Mouse (Mus musculus) CH12.LX (cell line): Measurements from ENCODE around the gene Kcnj9. TPM values are rescaled to one million over a fixed set of nuclear protein-coding genes. Genes with fewer than 3 reads are reported as not detected.

Source experiments
- DNase-seq: peaks from one replicate; pipeline ENCODE4 v3.0.0-alpha.2; 2013; ENCODE audit errors: extremely low read depth
- H3K27ac ChIP-seq: 2 replicates; pipeline ENCODE4 v1.5.1; 2012; ENCODE audit warnings: low read depth, mild to moderate bottlenecking, control low read depth, moderate library complexity; ENCODE audit not compliant: insufficient read depth
- H3K27me3 ChIP-seq: replicated peaks from 2 replicates; pipeline ENCODE3; 2012; ENCODE audit warnings: inconsistent platforms
- H3K36me3 ChIP-seq, 2 experiments: replicated peaks in 1 of 2; 2 replicates each; pipeline versions ENCODE3 to v1.6.1; 2012; ENCODE audit warnings: inconsistent platforms in 1 of 2, low read length in 1 of 2, mild to moderate bottlenecking in 1 of 2, mixed read lengths in 1 of 2, moderate library complexity in 1 of 2; ENCODE audit not compliant: control insufficient read depth in 1 of 2, insufficient read depth in 1 of 2
- H3K4me1 ChIP-seq, 2 experiments: 2 replicates each; pipeline ENCODE4 v1.6.1; 2012; ENCODE audit warnings: inconsistent platforms in 1 of 2, moderate library complexity in 1 of 2; ENCODE audit not compliant: insufficient read depth in 2 of 2, control insufficient read depth in 1 of 2
- H3K4me2 ChIP-seq: 2 replicates; pipeline ENCODE4 v1.6.1; 2012; ENCODE audit warnings: low read depth, mild to moderate bottlenecking, control low read depth; ENCODE audit not compliant: poor library complexity, insufficient read depth, severe bottlenecking
- H3K4me3 ChIP-seq, 3 experiments: fragments of 150-350 bp in 1 of 3; sonication (generic) in 1 of 3; replicated peaks in 1 of 3; 2 replicates each; pipeline versions ENCODE3 to v1.5.1; 2011 to 2012; ENCODE audit warnings: low read depth in 2 of 3, low read length in 2 of 3, mild to moderate bottlenecking in 2 of 3, moderate library complexity in 2 of 3, control low read depth in 1 of 3, improper control_type of control experiment in 1 of 3, inconsistent platforms in 1 of 3, mixed read lengths in 1 of 3; ENCODE audit not compliant: poor library complexity in 1 of 3
- H3K79me2 ChIP-seq: replicated peaks from 2 replicates; pipeline ENCODE4 v1.6.1; 2012; ENCODE audit warnings: mild to moderate bottlenecking, moderate library complexity; ENCODE audit not compliant: control insufficient read depth, poor library complexity, insufficient read depth, severe bottlenecking; ENCODE audit errors: extremely low read depth
- H3K9ac ChIP-seq: 2 replicates; pipeline ENCODE4 v1.6.1; 2012; ENCODE audit warnings: low read depth, mild to moderate bottlenecking, control low read depth, moderate library complexity; ENCODE audit not compliant: insufficient read depth
- H3K9me3 ChIP-seq: replicated peaks from 2 replicates; pipeline ENCODE3; 2012; ENCODE audit warnings: low read length, inconsistent platforms, mixed read lengths
- BHLHE40 ChIP-seq: IDR thresholded peaks from 2 replicates; pipeline ENCODE4 v1.6.1; 2011; ENCODE audit warnings: mild to moderate bottlenecking, low read depth, low read length, improper control_type of control experiment
- CHD1 ChIP-seq: IDR thresholded peaks from 2 replicates; pipeline ENCODE4 v1.6.1; 2012; ENCODE audit warnings: low read depth, low read length, improper control_type of control experiment, inconsistent platforms
- CHD2 ChIP-seq: IDR thresholded peaks from 2 replicates; pipeline ENCODE4 v1.6.1; 2011; ENCODE audit warnings: low read length, improper control_type of control experiment
- CTCF ChIP-seq, 2 experiments: IDR thresholded peaks in 1 of 2; conservative IDR thresholded peaks in 1 of 2; 2 replicates each; pipeline ENCODE4 v1.5.1; 2011 to 2012; ENCODE audit warnings: low read depth in 2 of 2, low read length in 2 of 2, improper control_type of control experiment in 1 of 2, inconsistent platforms in 1 of 2, mild to moderate bottlenecking in 1 of 2, moderate library complexity in 1 of 2
- E2F4 ChIP-seq: IDR thresholded peaks from 2 replicates; pipeline ENCODE4 v1.6.1; 2011; ENCODE audit warnings: low read depth, low read length, improper control_type of control experiment; ENCODE audit not compliant: insufficient replicate concordance
- ELF1 ChIP-seq: IDR thresholded peaks from 2 replicates; pipeline ENCODE4 v1.6.1; 2014; ENCODE audit warnings: low read depth, mild to moderate bottlenecking, inconsistent platforms, low read length, improper control_type of control experiment
- EP300 ChIP-seq: IDR thresholded peaks from 2 replicates; pipeline ENCODE4 v1.6.1; 2011; ENCODE audit warnings: low read length, improper control_type of control experiment
- ETS1 ChIP-seq: conservative IDR thresholded peaks from 2 replicates; pipeline ENCODE4 v1.6.1; 2012; ENCODE audit warnings: low read depth, mild to moderate bottlenecking, inconsistent platforms, low read length, improper control_type of control experiment, moderate library complexity
- GABPA ChIP-seq: IDR thresholded peaks from 2 replicates; pipeline ENCODE4 v1.6.1; 2012; ENCODE audit warnings: low read depth, low read length, improper control_type of control experiment, inconsistent platforms; ENCODE audit not compliant: insufficient replicate concordance
- HCFC1 ChIP-seq: IDR thresholded peaks from 2 replicates; pipeline ENCODE4 v1.6.1; 2012; ENCODE audit warnings: low read depth, mild to moderate bottlenecking, inconsistent platforms, low read length, improper control_type of control experiment
- IRF4 ChIP-seq: IDR thresholded peaks from 2 replicates; pipeline ENCODE4 v1.6.1; 2014; ENCODE audit warnings: low read depth, mild to moderate bottlenecking, inconsistent platforms, low read length, improper control_type of control experiment
- JUN ChIP-seq: IDR thresholded peaks from 2 replicates; pipeline ENCODE4 v1.6.1; 2011; ENCODE audit warnings: low read depth, mild to moderate bottlenecking, low read length, improper control_type of control experiment, moderate library complexity; ENCODE audit not compliant: insufficient read depth
- JUND ChIP-seq: conservative IDR thresholded peaks from 2 replicates; pipeline ENCODE4 v1.6.1; 2011; ENCODE audit warnings: low read depth, low read length, improper control_type of control experiment
- KAT2A ChIP-seq: IDR thresholded peaks from 2 replicates; pipeline ENCODE4 v1.6.1; 2012; ENCODE audit warnings: low read length, improper control_type of control experiment, inconsistent platforms; ENCODE audit not compliant: insufficient replicate concordance
- MAFK ChIP-seq: IDR thresholded peaks from 2 replicates; pipeline ENCODE4 v1.6.1; 2011; ENCODE audit warnings: low read length, improper control_type of control experiment; ENCODE audit not compliant: insufficient replicate concordance
- MAX ChIP-seq: IDR thresholded peaks from 2 replicates; pipeline ENCODE4 v1.6.1; 2011; ENCODE audit warnings: low read length, improper control_type of control experiment
- MAZ ChIP-seq: IDR thresholded peaks from 2 replicates; pipeline ENCODE4 v1.6.1; 2012; ENCODE audit warnings: low read depth, mild to moderate bottlenecking, inconsistent platforms, low read length, improper control_type of control experiment, moderate library complexity
- MEF2A ChIP-seq: IDR thresholded peaks from 2 replicates; pipeline ENCODE4 v1.6.1; 2014; ENCODE audit warnings: low read depth, mild to moderate bottlenecking, inconsistent platforms, low read length, improper control_type of control experiment, borderline replicate concordance
- MXI1 ChIP-seq: IDR thresholded peaks from 2 replicates; pipeline ENCODE4 v1.6.1; 2011; ENCODE audit warnings: mild to moderate bottlenecking, low read depth, low read length, improper control_type of control experiment
- MYC ChIP-seq: IDR thresholded peaks from 2 replicates; pipeline ENCODE4 v1.6.1; 2011; ENCODE audit warnings: low read depth, mild to moderate bottlenecking, improper control_type of control experiment, low read length
- NELFE ChIP-seq: IDR thresholded peaks from 2 replicates; pipeline ENCODE4 v1.6.1; 2011; ENCODE audit warnings: low read depth, low read length, improper control_type of control experiment
- NRF1 ChIP-seq: IDR thresholded peaks from 2 replicates; pipeline ENCODE4 v1.6.1; 2014; ENCODE audit warnings: low read depth, mild to moderate bottlenecking, inconsistent platforms, low read length, improper control_type of control experiment, moderate library complexity
- PAX5 ChIP-seq: IDR thresholded peaks from 2 replicates; pipeline ENCODE4 v1.6.1; 2012; ENCODE audit warnings: low read length, inconsistent platforms, mixed read lengths
- POLR2A ChIP-seq: IDR thresholded peaks from 2 replicates; pipeline ENCODE4 v1.6.1; 2011; ENCODE audit warnings: low read depth, mild to moderate bottlenecking, improper control_type of control experiment, low read length
- POLR2AphosphoS2 ChIP-seq: IDR thresholded peaks from 2 replicates; pipeline ENCODE4 v1.6.1; 2011; ENCODE audit warnings: low read depth, low read length, improper control_type of control experiment
- RAD21 ChIP-seq: IDR thresholded peaks from 2 replicates; pipeline ENCODE4 v1.6.1; 2011; ENCODE audit warnings: low read depth, mild to moderate bottlenecking, low read length, improper control_type of control experiment, moderate library complexity
- RCOR1 ChIP-seq: conservative IDR thresholded peaks from 2 replicates; pipeline ENCODE4 v1.6.1; 2012; ENCODE audit warnings: low read depth, mild to moderate bottlenecking, inconsistent platforms, low read length, improper control_type of control experiment
- SIN3A ChIP-seq: IDR thresholded peaks from 2 replicates; pipeline ENCODE4 v1.6.1; 2012; ENCODE audit warnings: low read length, improper control_type of control experiment, inconsistent platforms
- SMC3 ChIP-seq: IDR thresholded peaks from 2 replicates; pipeline ENCODE4 v1.6.1; 2011; ENCODE audit warnings: low read depth, low read length, improper control_type of control experiment
- TBP ChIP-seq: conservative IDR thresholded peaks from 2 replicates; pipeline ENCODE4 v1.6.1; 2011; ENCODE audit warnings: low read depth, low read length, improper control_type of control experiment
- TCF12 ChIP-seq: IDR thresholded peaks from 2 replicates; pipeline ENCODE4 v1.6.1; 2014; ENCODE audit warnings: low read depth, mild to moderate bottlenecking, inconsistent platforms, low read length, improper control_type of control experiment
- UBTF ChIP-seq: IDR thresholded peaks from 2 replicates; pipeline ENCODE4 v1.6.1; 2012; ENCODE audit warnings: low read depth, mild to moderate bottlenecking, inconsistent platforms, low read length, improper control_type of control experiment, moderate library complexity
- USF1 ChIP-seq: IDR thresholded peaks from 2 replicates; pipeline ENCODE4 v1.6.1; 2014; ENCODE audit warnings: low read depth, mild to moderate bottlenecking, inconsistent platforms, low read length, improper control_type of control experiment
- USF2 ChIP-seq: conservative IDR thresholded peaks from 2 replicates; pipeline ENCODE4 v1.6.1; 2011; ENCODE audit warnings: low read depth, low read length, improper control_type of control experiment
- ZC3H11A ChIP-seq: IDR thresholded peaks from 2 replicates; pipeline ENCODE4 v1.6.1; 2012; ENCODE audit warnings: low read depth, mild to moderate bottlenecking, inconsistent platforms, low read length, improper control_type of control experiment
- ZKSCAN1 ChIP-seq: IDR thresholded peaks from 2 replicates; pipeline ENCODE4 v1.6.1; 2012; ENCODE audit warnings: low read depth, inconsistent platforms, low read length, improper control_type of control experiment, borderline replicate concordance
- ZMIZ1 ChIP-seq: IDR thresholded peaks from 2 replicates; pipeline ENCODE4 v1.6.1; 2012; ENCODE audit warnings: low read depth, mild to moderate bottlenecking, inconsistent platforms, low read length, improper control_type of control experiment
- ZNF384 ChIP-seq: IDR thresholded peaks from 2 replicates; pipeline ENCODE4 v1.6.1; 2012; ENCODE audit warnings: low read depth, low read length, improper control_type of control experiment, inconsistent platforms
- dilution Hi-C: fragments of 300-500 bp; cut with MboI; formaldehyde crosslinking; loops from 2 replicates; pipeline ENCODE4 v1.14.3; 2020; ENCODE audit warnings: low sequenced_read_pairs; ENCODE audit not compliant: extremely low pct_unique_long_range_greater_than_20kb, extremely low pct_ligation_motif_present
- in situ Hi-C: fragments of 300-500 bp; cut with MboI; formaldehyde crosslinking; loops from 3 replicates; pipeline ENCODE4 v1.14.3; 2019; ENCODE audit warnings: low sequenced_read_pairs, low pct_ligation_motif_present, low pct_unique_long_range_greater_than_20kb, mixed read lengths
- polyA plus RNA-seq: library from polyadenylated mRNA; unstranded; fragments of >175 nt; gene quantifications from 2 replicates; pipeline ENCODE4 v1.2.1, GENCODE M21; 2012; ENCODE audit warnings: low read depth; ENCODE audit not compliant: insufficient read length
- total RNA-seq, 2 experiments: library from RNA; depleted of rRNA; stranded (reverse); fragments of 300-350 nt in 1 of 2; fragments of >200 nt in 1 of 2; gene quantifications; 2 replicates each; pipeline ENCODE4 v1.2.3; 2012 to 2014

Kcnj9 gene
- total and polyA plus RNA-seq, 3 experiments: 0.04 to 0.10 TPM; not detected in 1

DNA sequence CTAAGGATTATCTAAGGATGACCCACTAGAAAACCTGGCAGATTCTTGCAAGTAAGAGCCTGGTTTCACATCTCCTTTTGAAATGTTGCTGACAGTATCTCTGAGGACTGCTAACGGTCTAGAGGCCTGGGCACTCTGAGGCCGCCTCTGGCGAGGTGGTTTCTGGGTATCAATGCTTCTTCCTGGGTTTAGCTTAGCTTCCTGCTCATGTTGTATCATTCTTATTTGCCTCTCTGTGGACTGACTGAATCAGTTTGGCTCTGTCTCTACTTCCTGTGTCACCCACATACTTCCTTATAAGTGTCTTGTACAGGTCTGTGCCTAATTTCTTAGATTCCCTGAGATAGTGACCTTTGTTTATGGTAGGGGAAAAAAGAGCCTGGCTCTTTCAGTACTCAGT lies 51.9 kb downstream of the Kcnj9 start:
- H3K36me3 ChIP-seq: no peaks in the 10 kb centered on the region
- peak; percentile 82 for DNase-seq
- dilution Hi-C loops: no loop called here
- no peak for TF ChIP-seq MEF2A
- no peak for TF ChIP-seq POLR2AphosphoS2
- TF ChIP-seq JUN: no peak
- TF ChIP-seq ELF1: peak; percentile 89
- peak; percentile 49; the same call in 1 of the 2 replicates for TF ChIP-seq TCF12
- TF ChIP-seq ZC3H11A: no peak
- TF ChIP-seq TBP: 0 out of 2 replicates have a peak, but pooled peaks have one; percentile 47
- TF ChIP-seq MAFK: 0 out of 2 replicates have a peak, but pooled peaks have one; percentile 32
- peak; percentile 46 for TF ChIP-seq POLR2A
- TF ChIP-seq NRF1: no peak
- peak; percentile 68 for TF ChIP-seq HCFC1
- TF ChIP-seq UBTF: no peak
- no peak for TF ChIP-seq SIN3A
- TF ChIP-seq NELFE: no peak
- no peak for TF ChIP-seq RAD21
- TF ChIP-seq MXI1: 0 out of 2 replicates have a peak, but pooled peaks have one; percentile 14
- TF ChIP-seq ZMIZ1: no peak
- TF ChIP-seq CHD1: no peak
- no peak for TF ChIP-seq GABPA
- TF ChIP-seq CHD2: no peak
- TF ChIP-seq USF2: no peak
- no peak for TF ChIP-seq RCOR1
- TF ChIP-seq USF1: no peak
- TF ChIP-seq CTCF (conservative IDR thresholded peaks at IDR 0.05 in 1 of 2, IDR thresholded peaks at IDR 0.05 in 1 of 2; ENCODE audit: low read depth in 2 of 2, low read length in 2 of 2): no peak
- no peak for TF ChIP-seq PAX5
- TF ChIP-seq MYC: no peak
- TF ChIP-seq ZNF384: no peak
- TF ChIP-seq E2F4: no peak
- no peak for TF ChIP-seq ETS1
- TF ChIP-seq IRF4: peak; percentile 92
- no peak for TF ChIP-seq KAT2A
- no peak for TF ChIP-seq SMC3
- no peak for TF ChIP-seq BHLHE40
- no peak for TF ChIP-seq ZKSCAN1
- TF ChIP-seq MAZ: no peak
- peak; percentile 79 for TF ChIP-seq EP300
- TF ChIP-seq MAX: no peak
- TF ChIP-seq JUND: no peak
- H3K4me1 ChIP-seq: peaks cover 12 to 50% of the 10 kb centered on the region in 2 experiments
- in situ Hi-C loops: no loop called here
- no peak overlapping the region for H3K4me2 ChIP-seq
- no peaks in the 10 kb centered on the region for H3K9me3 ChIP-seq
- H3K27me3 ChIP-seq: no peaks in the 10 kb centered on the region
- no peaks in the 10 kb centered on the region for H3K79me2 ChIP-seq
- no peak overlapping the region for H3K27ac ChIP-seq
- H3K9ac ChIP-seq: 0 out of 2 replicates have a peak overlapping the region, but pooled peaks have one; percentile 1
- H3K4me3 ChIP-seq: no peak overlapping the region
